Mouse (Mus musculus) lung, adult 18-20 months (tissue): ENCODE data around the gene Stim1.

ENCODE experiments used
- DNase-seq, 2 experiments: peaks; one replicate each; pipeline ENCODE4 v3.0.0; 2022; ENCODE audit warnings: mixed read lengths in 2 of 2

The Stim1 gene

GRCm38 (mm10) chr7:102310266-102310665 lies 42.7 kb downstream of the Stim1 start:
- no peak for DNase-seq

DNA sequence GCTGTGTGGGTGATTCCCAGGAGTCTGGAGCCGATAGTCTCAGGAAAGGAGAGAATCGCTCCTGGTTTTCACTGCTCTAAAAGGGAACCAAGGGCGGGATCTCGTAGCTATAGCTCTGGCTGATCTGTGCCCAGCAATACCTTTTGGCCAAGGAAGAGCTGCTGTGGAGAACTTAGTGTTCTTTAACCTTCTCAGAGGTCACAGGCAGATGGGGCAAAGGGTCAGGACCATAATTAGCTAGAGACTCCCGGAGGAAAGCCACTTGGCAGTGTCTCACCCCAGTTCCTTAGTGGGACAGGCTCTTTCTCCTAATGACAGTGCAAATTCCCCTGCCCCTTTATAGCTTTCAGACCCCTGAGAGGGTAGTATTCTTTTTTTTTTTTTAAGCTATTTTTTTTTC lies 43.2 kb downstream of the Stim1 start:
- DNase-seq, result no peak

GRCm38 (mm10) chr7:102312840-102313534 lies 45.4 kb downstream of the Stim1 start:
- peak in 1 of 2 experiments; percentile 23 for DNase-seq

GRCm38 (mm10) chr7:102313535-102313863 lies 45.9 kb downstream of the Stim1 start:
- DNase-seq, result no peak

DNA sequence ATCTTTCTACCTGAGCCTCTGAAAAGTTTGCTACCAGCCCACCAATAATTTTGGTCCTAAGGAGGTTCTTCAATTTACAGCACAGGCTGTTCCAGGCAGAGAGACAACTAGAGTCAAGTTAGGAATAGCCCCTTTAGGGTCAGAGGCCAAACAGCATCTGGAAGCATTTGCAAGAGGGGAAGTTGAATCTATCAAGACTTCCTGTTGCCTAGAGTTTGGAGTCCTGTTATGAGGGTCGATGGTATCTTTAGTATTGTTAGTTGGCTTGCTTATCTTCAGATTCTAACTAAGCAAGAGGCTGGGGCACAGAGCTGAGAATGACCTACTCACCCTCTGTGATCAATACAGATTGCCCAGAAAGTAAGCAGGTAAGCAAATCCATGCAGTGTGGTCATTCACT lies 46.5 kb downstream of the Stim1 start:
- no peak for DNase-seq

DNA sequence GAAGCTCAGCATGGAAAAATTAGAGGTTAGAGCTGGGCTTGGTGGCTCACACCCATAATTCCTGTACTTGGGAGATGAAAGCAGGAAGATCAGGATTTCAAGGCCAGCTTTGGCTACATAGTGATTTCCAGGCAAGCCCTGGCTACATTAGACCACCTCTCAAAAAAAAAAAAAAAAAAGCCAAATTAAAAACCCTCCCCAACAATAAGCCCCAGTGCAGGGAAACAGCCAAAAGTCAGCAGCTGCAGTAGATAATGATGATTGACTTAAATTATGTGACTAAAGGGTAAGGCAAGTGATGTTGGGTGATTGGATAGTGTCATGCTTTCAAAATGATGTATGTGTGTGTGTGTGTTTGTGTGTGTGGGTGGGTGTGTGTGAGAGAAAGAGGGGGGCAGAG lies 47.3 kb downstream of the Stim1 start:
- no peak for DNase-seq

DNA sequence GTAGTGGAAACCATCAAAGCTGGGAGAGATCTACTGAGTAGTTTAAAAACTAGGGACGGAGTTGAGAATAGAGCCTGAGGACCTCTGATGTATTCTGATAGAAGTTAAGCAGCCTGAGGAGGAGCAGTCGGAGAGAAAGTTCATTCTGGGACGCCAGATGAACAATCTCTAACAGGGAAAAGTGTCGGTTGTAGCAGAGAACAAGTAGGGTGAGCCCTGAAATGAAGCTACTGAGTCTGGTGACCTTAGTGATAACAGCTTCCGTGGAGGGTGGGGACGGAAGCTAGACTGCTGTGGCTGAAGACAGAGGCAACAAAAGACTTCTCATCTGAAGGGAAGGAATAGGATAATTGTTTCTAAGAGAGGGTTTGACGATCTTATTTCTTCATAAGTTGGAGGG lies 47.8 kb downstream of the Stim1 start:
- DNase-seq, result no peak

GRCm38 (mm10) chr7:102317583-102318168 lies 50.1 kb downstream of the Stim1 start:
- DNase-seq, result no peak

DNA sequence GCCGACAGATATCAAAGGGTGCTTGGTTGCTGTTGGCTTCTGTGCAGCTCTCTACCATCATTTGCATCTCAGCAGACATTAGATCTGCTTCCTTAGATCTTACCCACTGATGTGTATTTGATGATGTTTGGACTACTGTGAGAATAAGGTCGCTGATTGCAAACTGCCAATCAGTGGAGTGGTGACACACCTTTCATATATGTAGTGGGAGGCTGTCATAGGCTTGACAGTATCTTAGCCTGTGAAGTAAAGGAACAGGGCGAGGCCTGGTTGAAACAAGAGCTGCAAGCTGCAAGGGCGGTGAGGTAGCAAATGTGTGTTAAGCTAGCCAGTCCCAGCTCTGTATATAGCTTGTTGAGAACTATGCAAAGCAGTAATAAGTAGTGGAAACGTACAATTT lies 54.5 kb downstream of the Stim1 start:
- DNase-seq, result no peak

GRCm38 (mm10) chr7:102326323-102326722 lies 58.7 kb downstream of the Stim1 start:
- DNase-seq, result no peak

- DNase-seq, result no peak
Measured at GRCm38 (mm10) chr7:102330270-102330669, 62.7 kb downstream of the Stim1 start.

GRCm38 (mm10) chr7:102331476-102331875 lies 63.9 kb downstream of the Stim1 start:
- DNase-seq, result no peak

DNA sequence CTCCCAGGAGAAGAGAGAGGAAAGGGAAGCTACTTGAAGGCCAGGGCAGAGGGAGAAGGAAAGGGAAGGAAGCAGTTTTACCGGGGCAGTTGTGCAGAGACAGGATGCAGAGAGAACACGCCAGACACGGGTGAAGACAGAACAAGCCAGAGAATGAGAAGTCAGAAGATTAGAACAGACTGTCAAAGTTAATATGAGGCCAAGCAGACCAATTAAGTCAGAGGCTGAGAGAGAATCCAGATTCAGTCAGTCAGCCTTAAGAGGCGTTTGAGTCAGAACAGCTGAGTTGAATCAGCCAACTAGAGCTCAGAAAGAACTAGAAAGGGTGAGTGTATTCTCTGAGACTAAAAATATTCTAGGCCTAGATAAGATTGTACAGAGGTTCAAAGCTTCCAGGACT lies 66.1 kb downstream of the Stim1 start:
- no peak for DNase-seq

DNA sequence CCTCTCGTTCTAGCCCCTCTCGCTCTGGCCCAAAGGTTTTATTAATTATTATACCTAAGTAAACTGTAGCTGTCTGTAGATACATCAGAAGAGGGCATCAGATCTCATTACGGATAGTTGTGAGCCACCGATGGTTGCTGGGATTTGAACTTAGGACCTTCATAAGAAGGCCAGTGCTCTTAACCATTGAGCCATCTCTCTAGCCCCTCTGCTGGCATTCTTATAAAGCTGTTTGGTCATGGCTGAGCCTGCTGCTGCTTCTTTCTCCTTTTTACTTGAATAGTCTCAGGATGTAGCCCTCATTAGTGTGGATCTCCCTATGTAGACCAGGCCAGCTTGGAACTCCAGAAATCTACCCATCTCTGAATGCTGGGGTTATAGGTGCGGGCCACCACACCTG lies 69.7 kb downstream of the Stim1 start:
- no peak for DNase-seq

GRCm38 (mm10) chr7:102337898-102338297 lies 70.3 kb downstream of the Stim1 start:
- peak; percentile 71 to 84 for DNase-seq

GRCm38 (mm10) chr7:102338956-102339355 lies 71.3 kb downstream of the Stim1 start:
- DNase-seq, result no peak

DNA sequence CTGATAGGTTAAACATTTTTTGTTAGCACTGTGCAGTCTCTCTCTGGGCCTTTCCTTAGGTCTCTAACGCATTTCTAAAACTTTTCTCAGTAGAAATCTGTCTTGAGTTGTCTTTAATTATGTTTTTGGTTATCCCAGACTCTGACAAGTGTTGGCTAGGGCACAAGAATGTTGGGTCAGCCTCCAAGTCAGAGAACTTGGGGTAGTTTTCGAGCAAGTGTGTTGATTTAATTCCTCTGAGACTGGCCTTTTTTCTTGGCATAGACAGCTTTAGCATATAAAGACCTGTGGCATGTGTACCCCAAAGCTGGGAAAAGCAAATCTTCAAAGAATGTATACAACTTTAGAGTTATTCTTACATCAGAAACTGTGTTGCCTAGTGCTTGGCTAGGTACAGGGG lies 78.3 kb downstream of the Stim1 start:
- DNase-seq, result peak; percentile 20 to 22

GRCm38 (mm10) chr7:102347327-102347726 lies 79.7 kb downstream of the Stim1 start:
- DNase-seq, result no peak

- DNase-seq, result no peak
Measured at GRCm38 (mm10) chr7:102348681-102349080, 81.1 kb downstream of the Stim1 start.

DNA sequence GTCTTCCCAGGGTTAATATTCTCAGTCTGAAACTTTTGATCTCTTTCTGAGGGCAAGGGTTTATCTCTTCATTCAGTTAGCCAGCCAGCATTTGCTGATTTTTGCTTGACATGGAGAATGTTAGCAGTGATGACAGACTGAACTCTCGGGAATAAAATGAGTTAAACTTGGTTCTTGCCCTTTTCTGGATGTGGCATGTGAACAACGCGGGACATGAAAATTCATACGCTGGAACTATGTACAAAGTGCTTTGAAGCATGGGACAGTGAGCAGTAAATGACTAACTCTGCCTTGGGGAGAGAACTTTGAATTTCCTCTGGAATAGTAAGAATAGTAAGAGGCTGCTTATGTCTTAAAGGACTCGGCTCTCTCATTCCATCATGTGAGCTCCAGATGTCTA lies 81.6 kb downstream of the Stim1 start:
- no peak for DNase-seq

GRCm38 (mm10) chr7:102353420-102353819 lies 85.8 kb downstream of the Stim1 start:
- DNase-seq, result no peak

DNA sequence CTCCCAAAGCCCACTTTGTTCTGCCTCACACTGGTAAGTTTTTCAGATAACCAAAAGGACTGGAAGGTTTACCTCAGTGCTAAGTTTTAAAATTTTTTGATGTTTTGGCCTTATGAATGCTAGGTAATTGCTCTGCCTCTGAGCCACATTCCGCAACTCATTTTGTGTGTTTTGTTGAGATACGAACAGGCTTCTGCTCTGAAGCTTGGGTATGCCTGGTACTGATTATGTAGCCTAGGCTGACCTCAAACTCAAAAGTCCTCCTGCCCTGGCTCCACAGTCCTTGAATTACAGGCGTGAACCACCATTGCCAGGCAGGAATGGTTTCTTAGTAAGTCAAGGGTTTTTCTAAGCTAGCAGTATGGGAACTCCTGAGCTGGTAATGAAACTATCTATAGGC lies 90.5 kb downstream of the Stim1 start:
- DNase-seq, result no peak

DNA sequence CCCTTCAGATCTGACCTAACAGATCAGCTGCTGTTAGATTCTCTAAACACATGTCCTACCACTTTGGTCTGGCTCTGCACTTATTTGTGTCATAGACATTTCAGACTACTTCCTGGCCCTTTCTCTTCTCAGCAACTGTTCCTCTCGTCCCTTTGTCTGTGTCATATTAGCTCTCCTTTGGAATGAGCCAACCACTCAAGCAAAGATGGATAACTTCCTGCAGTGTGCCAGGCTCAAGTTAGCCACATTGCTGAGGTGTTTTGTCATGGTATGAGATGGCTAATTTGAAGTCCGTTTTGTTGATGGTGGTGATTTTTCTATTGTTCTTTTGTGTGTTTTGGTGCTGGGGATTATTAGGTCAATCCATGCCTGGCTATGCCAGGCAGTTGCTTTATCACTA lies 93.7 kb downstream of the Stim1 start:
- DNase-seq, result no peak

- DNase-seq, result no peak
Measured at GRCm38 (mm10) chr7:102363853-102364252, 96.2 kb downstream of the Stim1 start.

GRCm38 (mm10) chr7:102369661-102370060 lies 102.1 kb downstream of the Stim1 start:
- peak in 1 of 2 experiments; percentile 23 for DNase-seq
